Mouse (Mus musculus) layer of hippocampus, postnatal 10 days (tissue): ENCODE measurements around the gene Socs4. TPM values are rescaled to one million over a fixed set of nuclear protein-coding genes. Genes with fewer than 3 reads are reported as not detected.

ENCODE experiments used
- DNase-seq, 2 experiments: peaks; one replicate each; pipeline ENCODE4 v3.0.0; 2021; ENCODE audit warnings: low spot score in 2 of 2
- long read RNA-seq: library from polyadenylated mRNA; stranded (forward); transcript quantifications from one replicate; pipeline ENCODE4 v2.0.0, GENCODE M21; 2023
- total RNA-seq, 2 experiments: library from RNA; stranded (reverse); gene quantifications; 2 replicates each; pipeline ENCODE4 v1.2.3; 2021

Socs4 gene
- 10 to 100 TPM; 10.0 to 10.7 TPM for total RNA-seq
- long read RNA-seq, partial matches to known transcripts, result 0 of 2 reads
- long read RNA-seq, other reads (novel, unspliced or antisense), result 2 of 2 reads

DNA sequence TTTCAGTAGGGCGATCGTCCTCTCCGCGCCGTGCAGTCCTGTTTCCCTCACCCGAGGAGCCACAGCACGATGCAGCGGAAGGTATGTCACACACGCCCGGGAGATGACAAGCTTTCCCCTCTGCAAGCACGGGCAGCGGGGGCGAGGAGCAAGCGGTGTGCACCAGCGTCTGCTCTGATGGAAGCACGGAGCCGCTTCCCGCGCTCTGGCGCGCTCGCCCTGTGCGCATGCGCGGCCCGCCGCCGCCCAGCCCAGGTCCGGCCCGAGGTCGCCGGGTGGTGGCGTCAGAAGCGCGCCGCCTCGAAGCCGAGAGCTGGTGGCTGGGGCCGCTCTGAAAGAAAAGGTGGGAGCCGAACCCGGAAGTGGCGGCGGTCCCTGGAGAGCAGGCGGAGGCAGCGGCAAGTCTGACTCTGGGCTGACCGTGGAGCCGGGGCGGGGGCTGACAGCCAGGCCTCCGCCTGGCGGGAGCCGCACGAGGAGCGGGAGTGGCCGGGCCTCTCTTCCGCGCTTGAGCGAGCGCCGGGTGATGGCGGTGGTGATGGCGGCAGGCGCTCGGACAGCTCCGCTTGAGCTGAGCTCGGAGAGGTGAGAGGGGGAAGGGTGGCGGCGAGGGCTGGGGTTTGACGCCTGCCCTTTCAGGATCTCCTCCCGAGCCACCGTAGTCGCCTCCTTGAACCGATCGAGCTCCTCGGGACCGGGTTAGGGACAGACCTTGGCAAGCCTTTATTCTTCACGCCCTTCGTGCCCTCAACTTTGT, at the start of gene Socs4, which contains the start of gene Wdhd1:
Gene Socs4, plus strand, starts transcription at position 295 of the 757 bp plus-strand sequence.
Gene Wdhd1, minus strand, starts transcription at position 221 of the 757 bp plus-strand sequence.
- DNase-seq, result peak; percentile 89 to 95

GRCm38 (mm10) chr14:47229796-47230376, 46.8 kb upstream of the Socs4 start:
- DNase-seq, result no peak

- DNase-seq, result no peak
Measured at GRCm38 (mm10) chr14:47233602-47234001, 43.1 kb upstream of the Socs4 start.

DNA sequence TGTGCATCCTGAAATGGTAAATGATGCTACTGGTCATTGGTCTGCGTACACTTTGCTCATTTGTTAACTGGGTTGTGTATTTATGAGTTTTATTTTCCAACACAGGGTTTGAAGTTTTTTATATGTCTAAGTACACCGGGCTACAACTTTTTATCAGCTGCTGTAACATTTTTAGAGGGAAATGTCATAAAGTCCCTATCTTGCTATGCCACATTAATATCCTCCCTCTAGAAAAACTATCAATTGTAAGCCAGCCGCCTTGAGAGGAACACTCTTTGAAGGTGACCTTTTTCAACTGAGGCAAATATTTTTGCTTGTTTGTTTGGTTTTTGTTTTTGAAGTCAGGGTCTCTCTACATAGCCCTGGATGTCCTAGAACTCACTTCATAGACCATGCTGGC, 42.7 kb upstream of the Socs4 start:
- no peak for DNase-seq

GRCm38 (mm10) chr14:47234526-47235250, 42.0 kb upstream of the Socs4 start:
- DNase-seq, result no peak

GRCm38 (mm10) chr14:47236491-47236890, 40.2 kb upstream of the Socs4 start:
- no peak for DNase-seq

- DNase-seq, result no peak
Measured at GRCm38 (mm10) chr14:47237286-47237685, 39.4 kb upstream of the Socs4 start.

DNA sequence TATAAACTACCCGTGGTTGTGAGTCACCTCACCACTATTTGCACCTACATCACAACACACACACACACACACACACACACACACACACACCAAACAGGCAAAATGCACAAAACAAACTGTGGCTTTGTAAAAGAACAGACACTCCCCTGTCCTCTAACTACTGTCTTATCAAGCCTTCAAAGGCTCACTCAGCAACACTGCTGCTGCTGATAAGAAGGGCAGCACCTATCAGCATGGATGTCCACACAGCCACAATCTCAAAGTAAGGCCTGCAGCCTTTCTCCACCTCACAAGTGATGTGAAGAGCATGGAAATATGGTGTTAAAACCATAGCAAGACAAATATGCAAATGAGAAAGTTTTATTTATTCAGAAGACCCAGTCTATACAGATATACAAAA, 36.1 kb upstream of the Socs4 start:
- no peak for DNase-seq

- DNase-seq, result no peak
Measured at GRCm38 (mm10) chr14:47241046-47241445, 35.7 kb upstream of the Socs4 start.

GRCm38 (mm10) chr14:47242753-47243152, 34.0 kb upstream of the Socs4 start:
- DNase-seq, result no peak

- DNase-seq, result no peak
Measured at GRCm38 (mm10) chr14:47249839-47250238, 26.9 kb upstream of the Socs4 start.

DNA sequence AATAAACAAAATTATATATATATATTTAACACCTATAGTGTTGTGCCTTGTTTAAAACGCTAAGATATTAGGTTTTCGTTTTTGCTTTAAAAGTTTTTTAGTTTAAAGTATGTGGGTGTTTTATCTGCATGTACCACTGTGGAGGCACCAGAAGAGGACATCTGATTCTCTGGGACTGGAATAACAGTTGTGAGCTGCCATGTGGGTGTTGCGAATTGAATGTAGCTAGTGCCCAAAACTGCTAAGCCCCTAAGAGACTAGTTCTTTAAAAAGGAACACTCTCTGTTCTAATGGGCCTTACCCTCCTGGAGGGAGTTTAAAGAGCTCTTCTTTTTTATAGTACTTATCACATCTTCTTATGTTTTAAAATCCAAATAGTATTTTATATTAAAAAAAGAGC, 11.9 kb upstream of the Socs4 start:
- no peak for DNase-seq

GRCm38 (mm10) chr14:47265829-47266228, 10.9 kb upstream of the Socs4 start:
- DNase-seq, result no peak

DNA sequence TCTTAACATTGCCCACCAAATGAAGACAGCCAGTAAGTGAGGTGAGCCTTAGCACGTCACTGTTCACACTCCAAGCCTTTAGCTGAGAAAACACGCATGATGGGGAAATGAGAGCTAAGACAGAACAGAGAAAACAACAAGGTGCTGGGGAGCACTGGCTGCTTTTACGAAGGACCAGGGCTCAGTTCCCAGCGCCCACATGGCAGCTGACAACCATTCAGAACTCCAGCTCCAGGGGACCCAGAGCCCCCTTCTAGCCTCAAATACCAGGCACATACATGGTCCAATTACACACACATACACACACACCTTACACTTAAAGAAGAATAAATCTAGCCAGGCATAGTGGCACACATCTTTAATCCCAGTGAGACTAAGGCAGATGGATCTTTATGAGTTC, 7.7 kb upstream of the Socs4 start:
- DNase-seq, result no peak

DNA sequence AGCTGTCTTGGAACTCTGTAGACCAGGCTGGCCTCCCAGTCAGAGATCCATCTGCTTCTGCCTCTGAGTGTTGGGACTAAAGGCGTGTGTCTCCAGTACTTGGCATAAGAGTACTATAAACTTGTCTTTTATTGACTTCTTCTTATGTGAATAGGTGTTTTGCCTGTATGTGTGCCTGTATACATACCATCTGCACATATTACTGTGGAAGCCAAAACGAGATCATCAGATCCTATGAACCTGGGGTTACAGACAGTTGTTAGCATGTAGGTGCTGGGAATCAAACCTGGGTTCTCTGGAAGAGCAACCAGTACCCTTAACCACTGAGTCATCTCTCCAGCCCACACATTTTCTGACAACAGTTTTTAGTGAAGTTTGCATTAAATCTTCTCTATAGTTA, 7.0 kb upstream of the Socs4 start:
- no peak for DNase-seq

DNA sequence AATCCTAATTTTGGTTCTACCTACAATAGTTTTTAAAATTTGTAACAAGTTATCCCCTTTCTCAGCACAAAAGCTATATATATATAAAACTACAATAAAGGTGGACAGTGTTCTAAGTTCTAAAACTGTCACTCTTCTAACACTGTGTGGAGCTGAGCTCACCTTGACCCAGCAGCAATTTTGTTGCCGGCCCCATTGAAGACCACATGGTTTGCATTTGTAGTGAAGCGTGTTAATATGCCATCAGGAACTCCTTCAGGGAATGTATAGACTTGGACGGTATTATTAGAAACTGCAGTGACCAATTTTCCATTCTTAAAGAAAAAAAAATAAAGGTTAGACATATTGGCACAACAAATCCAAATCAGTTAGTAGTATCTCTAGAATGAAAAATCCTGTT, 3.0 kb upstream of the Socs4 start:
- DNase-seq, result no peak

GRCm38 (mm10) chr14:47275417-47275816, 1.3 kb upstream of the Socs4 start:
- no peak for DNase-seq

GRCm38 (mm10) chr14:47276036-47276603, 611 bp upstream of the Socs4 start:
- DNase-seq, result peak in 1 of 2 experiments; percentile 24

- no peak for DNase-seq
Measured at GRCm38 (mm10) chr14:47279058-47279457, 2.3 kb downstream of the Socs4 start.

GRCm38 (mm10) chr14:47281535-47281934, 4.8 kb downstream of the Socs4 start:
- no peak for DNase-seq

GRCm38 (mm10) chr14:47283568-47283967, 6.8 kb downstream of the Socs4 start:
- DNase-seq, result no peak

DNA sequence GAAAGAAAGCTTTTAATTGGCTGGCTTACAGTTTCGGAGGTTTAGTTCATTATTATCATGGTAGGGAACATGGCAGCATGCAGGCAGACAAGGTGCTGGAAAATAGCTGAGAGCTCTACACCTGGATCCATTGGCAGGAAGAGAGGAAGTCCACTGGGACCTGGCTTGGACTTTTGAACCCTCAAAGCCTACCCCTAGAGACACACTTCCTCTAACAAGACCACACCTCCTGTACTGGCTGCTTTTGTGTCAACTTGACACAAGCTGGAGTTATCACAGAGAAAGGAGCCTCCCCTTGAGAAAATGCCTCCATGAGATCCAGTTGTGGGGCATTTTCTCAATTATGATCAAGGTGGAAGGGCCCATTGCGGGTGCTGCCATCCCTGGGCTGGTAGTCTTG, 8.5 kb downstream of the Socs4 start:
- no peak for DNase-seq
